Mouse (Mus musculus) thymus, adult 2 months (tissue): ENCODE data around the gene Cdca7. TPM values are rescaled to one million over a fixed set of nuclear protein-coding genes. Genes with fewer than 3 reads are reported as not detected.

Source experiments
- DNase-seq: peaks from one replicate; pipeline ENCODE4 v3.0.0; 2021
- H3K27ac ChIP-seq: fragments of 200-500 bp; 2 replicates; pipeline ENCODE4 v1.5.1; 2012; ENCODE audit warnings: low read length, control low read depth; ENCODE audit not compliant: control insufficient read depth, insufficient read depth
- H3K27me3 ChIP-seq: fragments of 200-500 bp; 2 replicates; pipeline ENCODE4 v1.6.1; 2012; ENCODE audit warnings: mild to moderate bottlenecking, low read length, moderate library complexity, mixed read lengths; ENCODE audit not compliant: control insufficient read depth, insufficient read depth
- H3K36me3 ChIP-seq: fragments of 200-500 bp; 2 replicates; pipeline ENCODE4 v1.6.1; 2012; ENCODE audit warnings: mild to moderate bottlenecking, low read length, moderate library complexity; ENCODE audit not compliant: control insufficient read depth, insufficient read depth
- H3K4me1 ChIP-seq: fragments of 200-500 bp; replicated peaks from 2 replicates; pipeline ENCODE4 v1.6.1; 2012; ENCODE audit warnings: low read length; ENCODE audit not compliant: control insufficient read depth, insufficient read depth
- H3K4me3 ChIP-seq: fragments of 200-500 bp; 2 replicates; pipeline ENCODE4 v1.5.1; 2012; ENCODE audit warnings: mild to moderate bottlenecking, low read length, control low read depth, moderate library complexity; ENCODE audit not compliant: control insufficient read depth, insufficient read depth
- CTCF ChIP-seq: fragments of 200-500 bp; IDR thresholded peaks from 2 replicates; pipeline ENCODE4 v1.5.1; 2012; ENCODE audit warnings: mild to moderate bottlenecking, control low read depth, low read length, moderate library complexity, borderline replicate concordance; ENCODE audit not compliant: control insufficient read depth, poor library complexity, insufficient read depth; ENCODE audit errors: extremely low read depth
- POLR2A ChIP-seq: fragments of 200-500 bp; IDR thresholded peaks from 2 replicates; pipeline ENCODE4 v1.6.1; 2012; ENCODE audit warnings: mild to moderate bottlenecking, low read length, control low read depth, moderate library complexity; ENCODE audit not compliant: control insufficient read depth, poor library complexity, insufficient read depth; ENCODE audit errors: extremely low read depth
- WGBS: fragments of 180-500 bp; shearing (Covaris S2); methylation state at CpG from one replicate; pipeline ENCODE4 v1.1.7; 2018; 5-methylcytosine and 5-hydroxymethylcytosine counted together
- polyA plus RNA-seq: library from polyadenylated mRNA; depleted of rRNA; stranded (reverse); fragments of >200 nt; gene quantifications from 2 replicates; pipeline ENCODE4 v1.2.3, GENCODE M21; 2012; rRNA removed

The Cdca7 gene
- polyA plus RNA-seq, 1 experiment: 313 TPM

DNA sequence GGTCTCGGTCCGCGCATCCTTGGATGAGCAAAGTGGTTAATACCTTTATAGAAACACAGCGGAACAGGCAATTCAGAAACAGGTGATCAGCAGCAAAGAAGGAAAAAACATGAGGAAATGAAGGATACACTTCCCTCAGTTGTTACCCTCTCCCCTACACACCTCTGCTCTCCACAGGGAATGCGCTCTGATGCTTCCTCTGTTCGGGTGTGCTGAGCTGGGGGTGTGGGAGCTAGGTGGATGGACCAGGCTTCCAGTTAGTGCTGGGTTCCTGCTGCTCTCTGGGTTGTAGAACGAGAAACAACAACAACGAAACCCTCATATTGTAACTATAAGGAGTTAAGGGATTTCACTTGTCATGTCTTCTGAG is 40.7 kb downstream of the Cdca7 start:
- Histone ChIP-seq H3K4me3 (no peak overlapping the region), H3K27me3 (no peaks in the 10 kb centered on the region), H3K36me3 (no peaks in the 10 kb centered on the region), H3K27ac (no peak overlapping the region), H3K4me1 (no peaks in the 10 kb centered on the region)
- TF ChIP-seq CTCF (no peak), POLR2A (no peak)
- 40% methylated on average over 8 of the region's 8 CpGs for WGBS
- no peak for DNase-seq

DNA sequence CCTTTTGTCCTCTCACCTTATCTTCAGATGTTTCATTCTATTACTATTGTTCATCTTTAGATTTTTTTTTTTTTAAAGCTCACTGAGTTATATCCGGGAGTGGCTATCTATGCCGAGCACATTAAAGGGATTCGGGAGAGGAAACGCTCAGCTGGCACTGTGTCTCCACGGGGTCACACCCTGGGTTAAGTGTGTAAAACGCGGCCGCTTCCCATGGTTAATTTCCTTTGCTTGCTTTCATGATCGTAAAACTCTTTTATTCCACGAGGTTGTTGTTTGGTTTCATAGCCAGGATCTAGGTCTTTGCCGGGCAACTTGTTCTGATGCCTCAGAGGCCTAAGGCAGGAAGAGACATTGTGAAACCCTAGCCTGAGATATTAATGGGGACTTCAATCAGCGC is 48.1 kb downstream of the Cdca7 start:
- H3K4me1 ChIP-seq: no peaks in the 10 kb centered on the region
- H3K36me3 ChIP-seq: no peaks in the 10 kb centered on the region
- no peaks in the 10 kb centered on the region for H3K27me3 ChIP-seq
- no peak overlapping the region for H3K27ac ChIP-seq
- no peak for DNase-seq
- 75% methylated on average over 12 of the region's 12 CpGs for WGBS
- H3K4me3 ChIP-seq: no peak overlapping the region
- TF ChIP-seq CTCF (no peak), POLR2A (no peak)

DNA sequence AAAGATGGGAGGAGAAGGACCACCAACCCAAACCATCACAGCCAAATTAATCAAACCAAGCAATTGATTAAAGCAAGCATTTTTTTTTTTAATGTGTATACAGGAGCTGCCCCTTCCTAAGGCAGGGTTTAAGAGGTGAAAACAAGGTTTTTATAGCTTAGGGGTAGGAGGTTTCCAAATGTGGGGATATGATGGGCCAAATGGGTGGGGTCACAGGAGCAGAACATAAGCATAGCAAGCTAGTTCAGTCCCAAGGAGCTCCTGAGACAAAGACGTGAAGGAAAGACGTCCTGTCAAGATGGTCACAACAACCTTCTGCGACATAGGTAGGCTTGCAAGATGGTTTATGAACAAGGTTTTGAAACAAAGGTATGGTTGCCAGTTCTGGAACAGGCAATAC is 49.6 kb downstream of the Cdca7 start:
- H3K4me1 ChIP-seq: no peaks in the 10 kb centered on the region
- TF ChIP-seq CTCF (no peak), POLR2A (no peak)
- H3K36me3 ChIP-seq: no peaks in the 10 kb centered on the region
- H3K27me3 ChIP-seq: no peaks in the 10 kb centered on the region; the same call in 1 of the 2 replicates
- H3K27ac ChIP-seq: no peak overlapping the region
- DNase-seq: no peak
- 95% methylated on average over 3 of the region's 3 CpGs for WGBS
- H3K4me3 ChIP-seq: no peak overlapping the region

DNA sequence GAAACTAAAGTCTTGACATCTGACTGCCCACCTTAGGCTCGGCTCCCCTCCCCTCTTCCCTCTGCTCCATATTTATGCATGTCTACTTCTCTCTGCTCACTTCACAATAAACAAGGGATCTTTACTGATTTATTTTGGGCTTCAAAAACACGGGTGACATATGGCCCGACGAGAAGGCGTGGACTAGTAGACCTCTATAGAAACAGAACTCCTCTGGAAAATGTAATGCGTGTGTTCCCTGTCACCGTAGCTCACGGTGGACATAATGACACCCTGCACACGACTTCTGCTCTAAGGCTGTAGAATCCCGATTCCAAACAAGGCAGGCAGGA is 53.0 kb downstream of the Cdca7 start:
- Histone ChIP-seq H3K27ac (no peak overlapping the region), H3K4me3 (no peak overlapping the region), H3K36me3 (no peaks in the 10 kb centered on the region), H3K27me3 (no peaks in the 10 kb centered on the region; the same call in 1 of the 2 replicates), H3K4me1 (no peaks in the 10 kb centered on the region)
- TF ChIP-seq POLR2A (no peak), CTCF (no peak)
- no peak for DNase-seq
- 89% methylated on average over 10 of the region's 10 CpGs for WGBS

DNA sequence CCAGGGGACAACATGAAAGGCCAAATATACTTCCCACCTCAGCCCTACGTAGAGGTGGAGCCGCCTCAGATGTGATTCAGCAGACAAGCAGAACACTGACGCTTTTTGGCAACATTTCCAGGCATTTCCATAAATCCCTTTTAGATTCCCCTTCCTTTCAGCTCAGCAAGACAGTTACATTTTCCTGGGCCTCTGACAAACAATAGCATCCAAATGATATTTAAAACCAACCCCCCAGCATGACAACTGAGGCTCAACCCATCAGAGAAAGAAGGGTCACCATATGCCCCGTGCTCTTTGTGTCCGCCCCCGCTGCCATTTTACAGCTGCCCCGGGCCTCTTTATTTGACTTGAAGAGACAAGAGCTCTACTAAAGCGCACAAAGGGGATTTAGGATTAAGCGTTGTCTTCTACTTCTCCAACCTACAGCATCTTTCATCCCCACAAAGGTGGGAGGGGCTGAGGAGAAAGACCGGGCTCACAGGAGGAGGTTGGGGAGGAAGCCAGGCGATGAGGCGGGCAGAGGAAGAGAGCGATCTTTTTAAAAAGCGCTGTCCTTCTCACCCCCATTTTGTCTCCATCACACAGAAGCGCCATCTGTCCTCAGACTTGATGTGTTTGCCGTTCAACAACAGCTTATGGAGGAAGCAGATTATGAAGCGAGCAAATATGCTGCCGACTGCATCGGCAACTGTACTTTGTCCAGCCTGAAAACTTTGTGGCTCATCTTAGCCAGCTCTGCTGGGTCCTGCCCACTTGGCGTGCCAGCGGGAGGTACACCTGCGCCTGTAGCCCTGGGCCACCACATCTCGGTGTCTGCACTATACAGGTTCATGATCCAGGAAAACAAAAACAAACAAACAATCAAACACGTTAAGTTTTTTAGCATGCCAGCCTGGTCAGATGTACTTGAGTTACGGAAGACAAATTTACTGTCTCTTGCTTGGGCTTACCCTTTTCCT is 53.7 kb downstream of the Cdca7 start:
- TF ChIP-seq POLR2A: no peak
- TF ChIP-seq CTCF: no peak
- no peaks in the 10 kb centered on the region for H3K36me3 ChIP-seq
- H3K4me1 ChIP-seq: no peaks in the 10 kb centered on the region
- H3K4me3 ChIP-seq: no peak overlapping the region
- H3K27ac ChIP-seq: no peak overlapping the region
- H3K27me3 ChIP-seq: no peaks in the 10 kb centered on the region; the same call in 1 of the 2 replicates
- 61% methylated on average over 25 of the region's 25 CpGs for WGBS
- no peak for DNase-seq

DNA sequence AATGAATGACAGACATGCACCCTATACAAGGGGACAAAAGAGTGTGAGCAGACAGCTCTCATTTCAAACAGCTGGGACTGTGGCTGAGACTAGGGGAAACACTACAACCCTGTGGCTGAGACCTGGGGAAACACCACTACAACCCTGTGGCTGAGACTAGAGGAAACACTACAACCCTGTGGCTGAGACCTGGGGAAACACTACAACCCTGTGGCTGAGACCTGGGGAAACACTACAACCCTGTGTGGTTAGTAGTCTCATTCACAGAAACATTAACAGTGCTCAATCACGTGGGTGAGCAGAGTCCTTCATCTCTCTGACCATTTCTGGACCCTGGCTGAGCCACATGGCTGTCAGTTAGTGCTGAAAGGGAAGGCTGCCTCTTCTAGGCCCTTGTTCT is 59.9 kb downstream of the Cdca7 start:
- no peaks in the 10 kb centered on the region for H3K36me3 ChIP-seq
- TF ChIP-seq POLR2A (no peak), CTCF (no peak)
- 0% methylated on average over 1 of the region's 1 CpGs for WGBS

More for the DNA sequence above, 59.9 kb downstream of the Cdca7 start:
- no peak overlapping the region for H3K27ac ChIP-seq
- no peaks in the 10 kb centered on the region for H3K27me3 ChIP-seq
- no peak for DNase-seq
- no peaks in the 10 kb centered on the region for H3K4me1 ChIP-seq
- H3K4me3 ChIP-seq: no peak overlapping the region

Other genes starting within 250 kb of the Cdca7 start
- 7.5 and 8.3 TPM in 2 replicates for gene Map3k20, start 190.5 kb upstream of the Cdca7 start, polyA plus RNA-seq